Mouse (Mus musculus): ENCODE data around the gene Efnb1.

Efnb1 gene

DNA sequence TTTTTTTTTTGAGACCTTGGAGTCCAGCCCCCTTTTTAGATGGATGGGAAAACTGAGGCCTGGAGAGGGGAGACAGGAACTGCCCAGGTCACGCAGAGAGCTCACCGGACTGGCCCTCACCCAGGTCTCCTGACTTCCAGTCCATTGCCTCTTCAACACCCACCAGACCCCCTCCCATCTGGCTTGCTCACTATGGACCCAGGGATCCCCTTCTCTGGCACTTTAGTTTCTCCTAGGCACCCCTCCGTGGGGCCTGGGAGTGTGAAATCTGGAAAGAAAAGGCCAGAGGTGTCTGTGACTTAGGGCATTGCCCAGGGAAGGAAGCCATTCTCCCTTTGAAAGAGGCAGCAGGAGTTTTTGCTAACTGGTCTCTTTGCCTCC, 17.3 kb downstream of the Efnb1 start:
- DNase-seq (ENCODE audit: low spot score) = no peak

DNA sequence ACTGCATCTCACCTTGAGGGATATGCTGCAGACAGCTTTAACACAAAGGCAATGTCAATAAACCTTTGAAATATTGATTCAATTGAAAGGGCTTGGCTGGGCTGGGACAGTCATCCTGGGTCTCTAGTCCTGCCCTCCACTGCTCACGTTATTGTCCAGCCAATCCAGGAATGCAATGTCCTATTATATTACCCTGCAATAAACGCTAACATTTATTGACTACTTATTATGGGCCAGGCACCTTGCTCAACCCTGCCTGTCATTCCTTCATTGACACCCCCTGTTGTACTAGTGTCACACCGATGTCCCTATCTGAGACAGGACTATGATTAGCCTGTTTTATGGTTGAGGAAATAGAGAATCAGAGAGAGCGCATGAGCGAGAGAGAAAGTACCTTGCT, 18.4 kb downstream of the Efnb1 start:
- no peak for DNase-seq (ENCODE audit: low spot score)

DNA sequence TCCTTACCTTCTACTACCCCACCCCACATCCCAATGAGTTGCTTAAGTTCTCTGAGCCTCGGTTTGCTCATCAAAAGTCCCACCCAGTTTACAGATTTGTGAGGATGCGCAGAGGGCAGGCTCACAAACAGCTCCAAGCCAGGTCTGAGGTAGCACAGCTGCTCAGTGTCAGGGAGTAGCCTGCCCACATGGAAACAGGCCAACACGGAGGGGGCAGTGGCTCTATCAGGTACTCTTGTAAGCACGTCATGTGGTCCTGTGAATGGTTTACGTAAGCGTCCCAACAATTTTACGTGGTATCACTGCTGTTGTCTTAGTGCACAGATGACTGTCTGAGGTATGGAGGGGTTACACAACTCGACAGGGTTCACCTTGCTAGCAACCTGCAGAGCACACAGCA, 23.1 kb downstream of the Efnb1 start:
- DNase-seq (ENCODE audit: low spot score) = no peak

DNA sequence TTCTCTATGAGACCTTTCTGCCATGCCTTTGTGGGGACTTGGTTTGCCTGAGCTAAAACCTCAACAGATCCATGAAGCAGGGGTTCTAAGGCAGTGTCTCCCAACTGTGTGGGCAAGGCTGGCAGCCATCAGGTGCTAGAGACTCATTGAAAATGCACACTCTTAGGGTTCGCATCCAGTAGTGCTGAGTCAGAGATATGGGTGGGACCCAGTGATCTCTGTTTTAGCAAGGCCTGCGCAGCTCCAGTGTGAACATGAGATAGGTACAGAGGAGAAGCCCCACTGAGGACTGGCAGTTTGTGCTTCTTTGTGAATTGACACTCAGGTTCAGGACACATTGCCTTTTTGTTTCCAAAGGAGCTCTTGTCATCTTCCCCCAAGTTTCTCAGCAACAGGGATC, 28.2 kb downstream of the Efnb1 start:
- no peak for DNase-seq (ENCODE audit: low spot score)

DNA sequence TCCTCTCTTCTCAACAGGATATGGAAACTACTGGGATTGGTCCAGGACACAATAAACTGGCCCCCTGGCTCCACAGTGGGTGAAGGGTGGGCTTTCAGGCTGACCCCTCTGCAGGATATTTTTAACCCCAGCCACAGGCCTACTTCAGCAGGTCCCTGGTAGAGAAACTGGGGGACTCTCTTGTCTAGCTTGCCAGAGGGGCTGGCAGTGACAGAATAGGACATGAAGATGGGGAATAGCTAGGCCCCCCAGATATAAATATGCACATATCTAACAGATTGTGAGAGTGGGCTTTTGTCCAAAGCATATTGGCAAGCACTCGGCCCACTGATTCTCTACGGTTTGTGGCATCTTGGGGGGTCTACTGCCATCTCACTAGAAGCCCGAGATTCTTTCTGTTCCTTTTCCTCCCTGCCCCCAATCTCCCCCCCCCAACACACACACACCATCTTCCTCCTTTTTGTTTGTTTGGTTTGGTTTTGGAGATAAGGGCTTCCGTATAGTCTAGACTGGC, 29.0 kb downstream of the Efnb1 start:
- DNase-seq (ENCODE audit: low spot score) = no peak

DNA sequence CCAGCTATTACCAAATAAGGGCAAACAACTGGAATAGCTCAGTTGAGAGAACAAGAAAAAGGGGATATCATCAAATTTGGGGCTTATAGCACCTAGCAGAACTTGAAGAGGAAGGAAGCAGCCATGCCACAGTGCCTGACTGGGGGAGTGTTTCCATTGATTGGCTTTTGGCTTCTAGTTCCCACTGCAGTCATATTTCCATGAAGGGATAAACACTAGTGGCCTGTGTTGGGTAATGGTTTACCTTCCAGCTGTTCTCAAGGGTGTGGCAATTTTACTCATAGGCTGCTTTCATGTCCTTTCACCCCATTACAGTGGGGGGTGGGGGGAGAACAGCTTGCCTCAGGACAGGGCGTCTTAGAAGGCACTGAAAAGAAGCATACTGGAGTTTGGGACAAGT, 31.1 kb downstream of the Efnb1 start:
- no peak for DNase-seq (ENCODE audit: low spot score)

DNA sequence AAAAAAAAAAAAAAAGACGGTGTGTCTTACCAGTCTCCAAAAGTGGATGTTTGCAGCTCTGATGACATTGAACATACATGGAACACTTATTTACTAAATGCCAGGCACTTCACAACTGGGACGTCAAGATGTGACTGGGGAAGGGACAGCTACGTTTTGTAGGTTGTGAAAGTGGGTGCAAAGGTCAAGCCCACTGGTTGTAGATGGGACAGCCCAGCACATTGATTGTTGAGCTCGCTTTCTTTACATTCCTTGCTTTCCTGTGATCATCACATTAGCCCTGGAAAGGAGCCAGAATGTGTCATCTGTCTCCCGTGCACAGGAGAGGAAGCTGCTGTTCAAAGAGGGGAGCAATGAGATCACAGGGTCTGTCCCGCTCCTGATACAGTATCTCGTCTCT, 31.6 kb downstream of the Efnb1 start:
- no peak for DNase-seq (ENCODE audit: low spot score)

DNA sequence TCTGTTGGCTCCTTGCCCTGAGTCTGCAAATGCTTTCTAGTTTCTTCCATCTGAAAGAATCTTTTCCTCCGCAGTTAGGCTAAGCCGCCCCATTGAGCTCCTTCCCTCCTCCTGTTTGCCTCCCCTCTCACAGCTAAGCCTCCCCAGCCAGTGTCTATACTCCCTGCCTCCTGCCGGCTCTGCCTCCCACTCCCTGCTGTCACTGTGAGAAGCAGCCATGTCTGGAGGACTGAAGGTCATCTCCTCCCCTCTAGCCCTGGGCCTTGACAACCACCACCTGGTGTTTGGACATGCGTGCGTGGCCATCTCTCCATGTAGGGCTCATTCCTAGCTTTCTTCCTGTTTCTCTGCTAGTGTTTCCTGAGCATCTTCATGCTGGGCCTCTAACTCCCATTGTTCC, 36.4 kb downstream of the Efnb1 start:
- no peak for DNase-seq (ENCODE audit: low spot score)

DNA sequence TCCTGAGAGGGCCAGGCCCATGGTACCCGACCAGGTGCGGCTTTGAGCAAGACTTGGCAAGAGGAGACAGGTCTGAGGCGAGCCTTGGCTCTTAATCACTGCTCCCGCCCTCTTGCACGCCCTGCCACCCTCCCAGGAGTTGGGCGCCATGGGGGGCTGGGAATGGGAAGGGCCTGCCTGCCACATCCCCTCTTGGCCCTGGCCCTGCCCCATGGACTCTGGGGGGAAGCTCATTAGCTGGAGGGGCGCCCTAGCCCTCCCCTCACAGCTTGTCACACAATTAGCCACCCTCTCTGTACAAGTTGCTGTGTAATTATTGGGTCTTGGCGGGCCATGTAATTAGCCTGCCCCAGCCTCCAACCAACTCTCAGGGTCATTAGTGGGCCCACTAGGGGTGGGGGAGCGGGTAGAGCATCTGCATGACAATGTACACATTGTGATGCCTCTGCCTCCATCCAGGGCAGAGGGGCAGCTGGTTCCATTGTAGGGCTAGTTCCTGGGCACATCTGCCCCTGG, 49.2 kb downstream of the Efnb1 start:
- DNase-seq (ENCODE audit: low spot score) = no peak

DNA sequence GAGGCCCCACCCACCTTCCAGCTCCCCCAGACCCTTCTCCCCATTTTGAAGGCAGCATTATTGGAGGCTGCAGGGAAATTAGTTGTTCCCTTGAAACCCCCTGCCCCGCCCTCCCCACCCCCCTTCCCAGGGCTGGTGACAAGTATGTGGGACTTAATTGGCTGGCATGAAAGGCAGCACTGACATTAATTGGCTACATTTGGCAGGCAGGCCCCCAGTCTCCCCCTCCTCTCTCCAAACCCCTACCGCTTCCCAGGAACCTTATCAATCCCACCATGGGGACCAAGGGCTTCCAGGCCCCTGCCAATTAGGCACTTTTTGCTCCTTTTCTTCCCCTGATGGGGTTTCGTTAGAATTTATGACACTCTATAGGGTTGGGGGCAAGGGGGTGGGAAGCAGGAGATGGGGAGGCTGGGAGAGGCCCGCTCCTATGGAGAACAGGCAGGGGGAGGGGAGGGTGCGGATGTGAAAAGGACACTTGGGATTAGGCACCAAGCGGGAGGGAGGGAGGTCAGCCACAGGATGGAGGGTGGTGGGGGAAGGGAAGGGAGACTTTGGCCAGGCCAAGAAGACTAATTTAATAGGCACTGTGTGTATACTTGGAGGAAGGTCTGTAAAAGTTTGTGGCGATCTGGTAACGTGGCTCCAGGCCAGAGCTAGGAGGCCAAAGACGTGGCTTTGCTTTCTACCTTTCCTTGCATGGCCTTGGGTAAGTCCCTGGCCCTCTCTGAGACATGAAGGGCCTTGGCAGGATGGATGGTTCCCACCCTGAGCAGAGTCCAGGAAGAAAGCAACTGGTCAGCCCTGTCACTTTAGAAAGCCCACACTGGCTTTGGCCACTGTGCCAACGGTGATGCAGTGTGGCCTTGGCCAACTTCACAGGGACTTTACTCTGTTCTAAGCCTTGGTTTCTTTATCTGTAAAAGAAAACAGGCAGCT, 50.8 kb downstream of the Efnb1 start:
- DNase-seq (ENCODE audit: low spot score) = no peak

DNA sequence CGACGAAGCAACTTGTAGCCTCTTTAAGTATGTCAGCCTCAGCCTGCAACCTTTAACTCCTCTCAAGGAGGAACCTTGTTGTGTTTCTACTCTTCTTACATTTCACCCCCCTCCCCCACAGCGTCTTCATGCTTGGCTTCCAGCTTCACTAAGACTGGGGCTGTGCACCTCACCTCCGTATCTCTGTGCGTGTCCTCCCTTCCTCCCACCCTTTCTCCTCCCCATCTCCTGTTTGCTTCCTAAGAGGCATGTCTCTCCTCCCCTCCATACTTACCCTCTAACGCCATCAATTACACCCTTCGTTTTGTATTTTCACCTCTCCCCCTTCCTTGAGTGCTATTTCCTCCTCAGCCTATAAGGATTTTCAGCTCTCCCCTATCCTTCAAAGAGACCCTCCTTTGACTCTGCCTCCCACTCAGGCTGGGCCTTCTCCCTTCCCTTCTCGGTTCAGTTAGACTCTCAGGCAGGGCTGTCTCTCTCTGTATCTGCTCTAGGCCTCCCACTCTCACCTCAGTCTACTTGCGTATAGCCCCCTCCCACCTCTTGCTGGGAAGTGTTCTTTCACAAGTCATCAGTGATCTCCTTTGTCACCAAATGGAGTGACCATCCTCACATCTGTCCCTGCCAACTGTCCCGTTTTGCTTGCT, 55.6 kb downstream of the Efnb1 start:
- DNase-seq (ENCODE audit: low spot score) = no peak

DNA sequence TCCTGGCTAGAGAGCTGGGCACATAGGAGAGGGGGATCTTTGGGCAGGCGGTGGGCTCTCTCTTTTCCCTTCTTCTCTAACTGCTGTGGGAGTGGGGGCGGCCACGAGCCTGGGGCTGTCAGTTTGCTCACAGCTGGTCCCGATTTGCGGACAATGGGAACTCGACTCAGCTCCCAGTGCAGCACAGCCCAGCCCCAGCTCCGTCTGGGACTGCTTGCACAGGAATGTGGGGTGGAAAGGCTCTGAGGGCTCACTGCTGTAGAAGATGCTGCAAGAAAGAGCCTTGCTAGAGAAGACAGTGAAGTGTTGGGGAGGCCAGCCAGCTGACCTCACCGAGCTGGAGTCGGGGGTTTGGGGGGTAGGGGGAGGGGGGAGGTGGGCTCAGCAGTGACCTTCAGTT, 61.0 kb downstream of the Efnb1 start:
- DNase-seq (ENCODE audit: low spot score) = no peak

DNA sequence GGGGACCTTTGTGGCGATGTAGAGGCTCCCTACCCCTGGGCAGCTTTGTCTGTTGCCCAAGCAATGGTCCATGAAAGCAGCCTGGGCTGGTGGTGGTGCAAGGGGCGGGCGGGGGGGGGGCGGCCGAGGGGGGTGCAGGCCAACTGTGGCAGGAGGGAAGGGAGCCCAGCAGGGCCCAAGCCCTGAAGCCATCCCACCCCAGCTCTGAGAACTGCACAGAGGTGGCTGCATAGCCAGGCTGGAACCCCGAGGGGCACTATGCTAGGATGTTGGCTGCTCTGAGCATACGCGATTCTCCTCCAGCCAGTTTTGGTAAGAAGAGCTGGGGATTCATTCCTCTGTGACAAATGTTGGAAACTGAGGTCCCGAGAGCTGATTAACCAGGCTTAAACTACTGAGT, 62.6 kb downstream of the Efnb1 start:
- DNase-seq (ENCODE audit: low spot score) = no peak
